Mouse (Mus musculus) cerebellum, adult 11-12 months (tissue): ENCODE results near the gene Ercc2.

ENCODE experiments used
- DNase-seq: peaks from one replicate; pipeline ENCODE4 v3.0.0; 2022

Ercc2 gene

DNA sequence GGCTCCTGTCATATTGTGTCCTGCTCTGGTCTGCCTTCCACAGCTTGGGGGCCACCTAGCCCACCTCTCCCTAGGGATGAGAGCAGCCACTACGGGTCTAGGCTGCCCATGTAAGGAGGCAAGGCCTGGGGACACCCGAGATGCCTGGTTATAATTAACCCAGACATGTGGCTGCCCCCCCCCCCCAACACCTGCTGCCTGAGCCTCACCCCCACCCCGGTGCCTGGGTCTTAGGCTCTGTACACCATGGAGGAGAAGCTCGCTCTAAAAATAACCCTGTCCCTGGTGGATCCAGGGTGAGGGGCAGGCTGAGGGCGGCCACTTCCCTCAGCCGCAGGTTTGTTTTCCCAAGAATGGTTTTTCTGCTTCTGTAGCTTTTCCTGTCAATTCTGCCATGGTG lies 27.9 kb downstream of the Ercc2 start:
- DNase-seq: no peak

DNA sequence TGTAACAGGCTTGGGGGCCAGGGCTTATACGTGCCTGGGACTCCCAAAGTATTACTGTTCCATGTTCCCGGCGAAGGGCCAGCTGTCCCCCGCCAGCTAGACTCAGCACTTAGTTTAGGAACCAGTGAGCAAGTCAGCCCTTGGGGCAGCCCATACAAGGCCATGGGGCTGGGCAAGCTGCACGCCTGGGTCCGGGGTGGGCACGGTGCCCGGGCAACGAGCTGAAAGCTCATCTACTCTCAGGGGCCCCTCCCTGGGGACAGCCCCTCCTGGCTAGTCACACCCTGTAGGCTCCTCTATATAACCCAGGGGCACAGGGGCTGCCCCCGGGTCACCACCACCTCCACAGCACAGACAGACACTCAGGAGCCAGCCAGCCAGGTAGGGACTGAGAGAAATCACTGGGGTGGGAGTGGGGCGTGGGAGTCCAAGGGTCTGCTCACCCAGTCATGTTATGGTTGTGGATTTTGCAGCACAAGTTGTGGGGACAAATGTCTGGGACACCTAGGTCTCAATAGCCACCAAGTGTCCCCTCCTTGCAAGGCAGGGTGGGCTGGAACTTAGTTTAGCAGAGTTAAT lies 29.0 kb downstream of the Ercc2 start:
- DNase-seq: no peak

DNA sequence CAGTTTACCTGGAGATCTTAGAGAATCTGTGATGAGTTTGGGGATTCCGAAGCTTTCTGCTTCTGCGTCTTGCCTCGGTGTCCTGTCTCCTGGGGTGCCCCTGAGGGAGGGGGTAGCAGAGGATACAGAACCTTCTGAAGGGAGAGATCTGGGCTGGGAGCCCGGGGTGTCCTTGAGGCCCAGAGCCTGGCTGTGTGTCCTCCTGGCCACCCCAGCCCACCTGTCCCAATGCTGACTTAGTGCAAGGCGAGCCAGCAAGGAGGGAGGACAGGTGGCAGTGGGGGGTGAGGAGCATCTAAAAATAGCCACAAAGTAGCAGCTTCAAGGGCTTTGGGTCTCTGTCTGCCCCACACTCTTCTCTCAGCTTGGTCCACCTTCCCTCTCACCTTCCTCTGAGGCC lies 30.0 kb downstream of the Ercc2 start:
- DNase-seq: no peak

DNA sequence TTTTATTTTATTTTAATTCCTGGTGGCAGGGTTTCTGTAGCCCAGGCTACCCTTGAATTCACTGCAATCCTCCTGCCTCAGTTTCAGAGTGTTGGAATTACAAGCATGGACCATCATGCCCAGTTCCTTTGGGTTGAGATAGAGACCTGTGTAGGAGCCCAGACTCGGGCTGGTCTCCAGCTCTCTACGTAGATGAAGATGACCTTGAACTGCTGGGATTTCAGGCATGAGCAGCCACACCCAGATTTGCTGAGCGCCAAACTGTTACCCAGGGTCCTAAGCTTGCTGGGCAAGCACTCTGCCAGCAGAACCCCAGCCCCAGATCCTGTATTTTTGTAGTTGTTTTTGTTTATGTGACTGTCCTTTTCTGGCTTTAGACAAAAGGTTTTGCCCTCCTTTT lies 31.7 kb downstream of the Ercc2 start:
- no peak for DNase-seq

DNA sequence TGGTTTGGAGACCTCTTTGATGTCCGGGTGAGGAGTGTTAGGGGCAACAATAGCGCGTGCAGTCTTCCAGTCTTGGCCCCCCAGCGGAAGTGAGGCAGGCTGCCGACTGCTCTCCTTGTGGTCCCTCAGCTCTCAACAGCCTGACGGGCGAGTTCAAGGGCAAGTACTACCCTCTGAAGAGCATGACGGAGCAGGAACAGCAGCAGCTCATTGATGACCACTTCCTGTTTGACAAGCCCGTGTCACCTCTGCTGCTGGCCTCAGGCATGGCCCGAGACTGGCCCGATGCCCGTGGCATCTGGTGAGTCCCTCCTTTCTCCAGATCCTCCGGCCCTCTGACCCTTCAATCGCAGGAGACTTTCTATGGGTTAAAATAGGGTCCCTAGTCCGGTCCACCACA lies 34.8 kb downstream of the Ercc2 start:
- no peak for DNase-seq

DNA sequence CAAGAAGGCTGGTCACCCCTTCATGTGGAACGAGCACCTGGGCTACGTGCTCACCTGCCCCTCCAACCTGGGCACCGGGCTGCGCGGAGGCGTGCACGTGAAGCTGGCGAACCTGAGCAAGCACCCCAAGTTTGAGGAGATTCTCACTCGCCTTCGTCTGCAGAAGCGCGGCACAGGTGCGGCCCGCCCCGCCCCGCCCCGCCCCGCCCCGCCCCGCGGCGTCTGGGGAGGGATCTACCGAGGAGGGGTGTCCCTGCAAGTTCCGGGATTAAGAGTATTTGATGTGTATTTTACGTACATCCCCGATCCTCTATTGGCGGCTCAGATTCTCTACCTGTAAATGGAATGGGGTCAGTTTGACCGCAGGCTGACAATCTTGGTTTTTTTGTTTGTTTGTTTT lies 38.3 kb downstream of the Ercc2 start:
- no peak for DNase-seq

DNA sequence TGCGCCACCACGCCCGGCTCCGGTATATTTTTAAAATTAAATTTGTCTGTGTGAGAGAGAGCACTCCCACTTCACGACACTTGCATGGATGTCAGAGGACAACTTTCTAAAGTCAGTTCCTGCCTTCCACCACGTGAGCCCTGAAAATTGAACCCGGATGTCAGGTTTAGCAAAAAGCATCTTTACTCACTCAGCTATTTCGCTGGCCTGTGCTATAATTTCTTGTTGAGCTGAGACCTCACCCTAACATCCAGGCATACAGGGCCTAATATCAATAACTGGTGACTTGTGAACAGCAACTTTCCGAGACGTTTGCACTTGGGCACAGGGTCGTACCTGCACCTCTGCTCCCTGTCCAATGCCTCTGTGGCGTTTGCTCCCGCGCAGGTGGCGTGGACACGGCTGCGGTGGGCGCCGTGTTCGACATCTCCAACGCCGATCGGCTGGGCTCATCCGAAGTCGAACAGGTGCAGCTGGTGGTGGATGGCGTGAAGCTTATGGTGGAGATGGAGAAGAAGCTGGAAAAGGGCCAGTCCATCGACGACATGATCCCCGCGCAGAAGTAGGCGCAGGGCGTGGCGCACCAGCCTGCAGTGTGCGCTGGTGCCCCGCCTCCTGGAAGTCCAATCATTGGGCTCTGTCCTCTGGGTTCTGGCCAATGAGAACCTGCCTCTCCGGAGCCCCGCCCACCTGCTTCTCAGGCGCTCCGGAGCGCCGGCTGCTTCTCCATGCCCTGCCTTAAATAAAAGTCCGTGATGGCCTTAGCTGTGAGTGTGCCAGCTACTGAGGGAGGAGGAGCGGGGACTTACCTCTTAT lies 39.2 kb downstream of the Ercc2 start:
- DNase-seq: peak; percentile 87

DNA sequence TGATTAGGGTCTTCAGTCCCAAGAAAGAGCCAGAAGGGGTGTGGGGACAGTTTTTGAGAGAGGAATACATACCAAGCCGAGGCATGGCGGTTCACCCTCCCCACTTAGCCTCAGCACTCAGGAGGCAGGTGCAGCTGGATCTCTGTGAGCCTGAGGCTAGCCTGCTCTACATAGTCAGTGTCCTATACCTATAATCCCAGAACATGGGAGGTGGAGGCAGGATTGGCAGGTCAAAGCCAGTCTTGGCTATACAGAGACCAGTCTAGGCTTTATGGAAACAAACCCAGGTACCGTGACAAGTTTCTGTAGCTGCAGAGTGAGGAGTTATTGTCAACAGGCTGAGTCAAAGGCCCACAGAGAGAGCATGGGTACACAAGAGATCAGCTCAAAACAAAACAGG lies 41.3 kb downstream of the Ercc2 start:
- no peak for DNase-seq

DNA sequence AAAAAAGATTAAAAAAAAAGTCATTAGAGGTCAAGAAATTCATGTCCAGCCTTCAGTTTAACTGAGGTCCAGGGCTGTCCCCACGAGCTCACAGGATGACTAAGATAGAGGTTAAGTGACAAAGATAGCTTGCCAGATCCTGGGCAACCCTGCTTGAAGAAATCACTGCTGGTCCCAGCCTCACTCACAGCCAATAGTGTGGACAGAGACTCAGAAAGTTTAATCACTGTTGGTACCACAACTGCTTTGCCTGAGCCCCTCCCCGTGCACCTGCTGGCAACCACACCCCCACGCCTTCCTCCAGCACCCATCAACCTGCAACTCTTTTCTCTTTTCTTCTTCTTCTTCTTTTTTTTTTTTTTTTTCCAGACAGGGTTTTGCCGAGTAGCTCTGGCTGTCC lies 42.2 kb downstream of the Ercc2 start:
- DNase-seq: no peak

DNA sequence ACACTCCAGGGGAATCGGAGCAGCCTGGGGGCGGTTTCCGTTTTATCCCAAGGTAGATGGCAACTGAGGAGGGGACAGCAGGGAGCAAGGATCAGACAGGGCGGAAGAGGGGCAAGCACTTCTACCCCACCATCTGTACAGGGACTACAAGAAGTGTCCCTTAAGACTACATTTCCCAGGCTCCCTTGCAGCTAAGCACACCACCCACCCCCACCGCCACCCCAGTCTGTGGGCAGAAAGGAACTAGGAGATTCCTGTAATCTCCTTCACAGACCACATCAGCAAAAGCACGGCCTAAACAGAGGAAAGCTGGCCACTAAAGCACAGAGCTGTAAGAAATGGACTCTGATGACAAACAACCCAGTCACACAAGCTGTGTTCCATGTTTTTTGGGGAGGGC lies 44.5 kb downstream of the Ercc2 start:
- no peak for DNase-seq

DNA sequence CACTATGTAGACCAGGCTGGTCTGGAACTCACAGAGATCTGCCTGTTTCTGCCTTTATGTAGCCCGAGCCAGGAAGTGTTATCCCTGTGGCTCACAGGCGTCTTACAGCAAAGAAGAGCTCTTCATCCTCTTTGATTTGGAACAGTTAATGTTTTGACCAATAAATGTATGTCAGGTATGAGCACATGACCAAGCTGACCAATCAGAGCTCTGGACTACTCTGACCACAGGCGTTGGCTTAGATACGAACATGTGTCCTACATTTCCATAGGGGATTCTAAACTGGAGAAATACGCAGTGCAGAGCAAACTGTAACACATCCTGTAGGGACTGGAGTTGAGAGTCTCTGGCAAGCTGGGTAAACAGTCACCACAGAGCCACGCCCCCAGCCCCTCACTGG lies 45.1 kb downstream of the Ercc2 start:
- no peak for DNase-seq

DNA sequence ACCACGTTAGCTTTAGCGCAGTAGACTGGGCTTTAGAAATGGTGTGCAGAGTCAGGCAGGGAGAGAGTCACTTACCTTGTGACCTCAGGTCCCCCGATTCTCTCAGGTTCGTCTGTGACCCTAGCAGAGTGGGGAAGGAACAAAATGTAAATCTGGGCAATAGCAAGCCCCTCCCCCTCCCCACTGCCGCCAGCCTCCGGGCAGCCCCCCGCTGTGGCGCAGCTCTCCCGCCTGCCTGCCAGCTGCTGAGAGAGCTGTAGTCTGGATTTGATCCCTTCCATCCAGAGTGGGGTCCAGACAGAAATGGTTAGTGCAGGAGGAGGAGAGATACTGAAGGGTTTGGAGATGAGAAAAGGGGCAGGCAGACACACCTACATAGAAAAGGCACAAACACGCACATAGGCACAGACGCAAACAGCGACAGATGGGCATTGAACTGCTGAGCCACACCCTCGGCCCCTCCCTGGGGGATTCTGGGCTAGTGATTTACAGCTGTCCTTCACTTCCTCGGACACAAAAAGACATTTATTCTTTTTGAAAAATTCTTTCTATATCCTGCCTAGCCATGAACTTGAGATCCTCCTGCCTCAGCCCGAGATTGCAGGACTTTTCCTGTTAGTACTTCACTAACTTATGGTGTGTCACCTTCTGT lies 46.3 kb downstream of the Ercc2 start:
- no peak for DNase-seq

DNA sequence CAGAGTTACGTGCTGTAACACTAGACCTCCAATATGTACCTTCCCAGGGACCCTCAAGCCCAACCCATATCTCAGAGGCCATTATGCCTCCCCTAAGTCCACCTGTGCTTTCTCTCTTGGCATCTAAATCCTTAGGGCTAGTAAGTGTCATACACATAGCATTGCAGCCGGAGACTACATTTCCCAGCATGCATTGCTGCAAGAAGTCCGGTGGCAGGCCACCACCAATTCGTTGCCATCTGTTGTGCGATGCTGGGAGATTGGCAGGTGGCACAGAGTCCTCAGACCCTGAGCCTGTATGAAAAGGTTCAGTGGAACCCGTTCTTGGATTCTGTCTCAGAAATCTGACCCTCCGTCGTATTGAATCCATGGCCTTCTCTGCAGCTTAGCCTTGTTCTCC lies 47.9 kb downstream of the Ercc2 start:
- DNase-seq: peak; percentile 55

DNA sequence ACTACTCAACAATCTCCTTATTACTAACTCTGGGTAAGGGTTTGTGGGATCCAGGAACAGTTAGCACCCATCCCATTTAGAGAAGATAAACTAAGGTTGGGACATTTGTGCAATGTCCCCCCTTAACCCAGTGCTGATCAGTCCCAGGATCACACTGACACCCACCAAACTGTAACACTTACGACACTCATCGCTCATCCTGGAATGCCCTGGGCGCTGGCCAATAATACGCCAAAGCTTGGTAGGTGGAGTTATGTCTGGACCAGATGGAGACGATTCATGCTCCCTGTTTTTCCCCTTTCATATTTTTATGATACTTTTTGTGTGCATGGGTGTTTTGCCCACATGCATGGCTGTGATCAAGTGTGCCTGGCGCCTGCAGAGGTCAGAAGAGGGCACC lies 48.6 kb downstream of the Ercc2 start:
- no peak for DNase-seq

DNA sequence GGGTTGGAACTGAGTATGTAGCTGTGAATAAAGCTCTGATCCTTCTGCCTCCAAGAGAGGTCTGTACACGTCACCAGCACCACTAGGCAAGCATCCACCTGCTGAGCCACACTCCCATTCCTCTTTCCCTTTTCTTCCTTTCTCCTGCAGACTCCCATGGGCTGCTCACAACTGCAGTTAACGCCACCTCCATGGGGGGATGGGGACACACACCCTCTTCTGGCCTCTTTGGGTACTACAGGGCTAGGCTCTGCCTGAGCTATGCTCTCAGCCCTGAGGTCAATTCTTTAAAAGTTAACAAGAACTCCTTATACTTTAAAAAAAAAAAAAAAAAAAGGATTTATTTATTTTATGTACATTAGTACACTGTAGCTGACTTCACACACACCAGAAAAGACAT lies 50.7 kb downstream of the Ercc2 start:
- DNase-seq: no peak

DNA sequence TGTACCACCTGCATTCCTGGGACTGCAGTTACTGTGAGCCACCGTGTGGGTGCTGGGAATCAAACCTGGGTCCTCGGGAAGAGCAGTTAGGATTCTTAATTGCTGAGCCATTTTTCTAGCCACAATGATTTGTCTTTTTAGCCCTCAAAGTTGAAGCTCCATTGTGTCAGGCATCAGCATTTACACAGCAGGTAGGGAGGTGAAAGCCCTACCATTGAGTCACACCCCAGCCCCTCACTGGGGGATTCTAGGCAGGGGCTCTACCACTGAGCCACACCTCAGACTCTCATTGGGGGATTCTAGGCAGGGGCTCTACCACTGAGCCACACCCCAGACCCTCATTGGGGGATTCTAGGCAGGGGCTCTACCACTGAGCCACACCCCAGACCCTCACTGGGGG lies 54.5 kb downstream of the Ercc2 start:
- DNase-seq: no peak

DNA sequence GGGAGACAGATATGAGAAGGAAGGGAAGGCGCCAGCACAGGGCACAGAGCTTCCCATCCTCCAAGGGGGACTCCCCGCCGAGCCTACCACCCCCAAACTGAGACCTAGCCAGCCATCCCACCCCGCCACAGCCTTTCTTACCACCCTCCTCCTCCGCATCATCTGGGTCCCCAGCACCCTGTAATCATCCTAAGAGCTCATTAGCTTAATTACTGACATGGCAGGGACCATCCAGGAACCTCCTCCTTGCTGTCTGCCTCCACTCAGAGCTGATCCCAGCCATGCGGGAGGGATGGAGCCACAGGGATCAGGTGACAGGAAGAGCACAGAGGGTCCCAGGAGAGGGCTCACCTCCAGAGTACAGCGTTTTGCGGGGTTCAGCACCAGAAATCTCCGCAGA lies 55.2 kb downstream of the Ercc2 start:
- no peak for DNase-seq

DNA sequence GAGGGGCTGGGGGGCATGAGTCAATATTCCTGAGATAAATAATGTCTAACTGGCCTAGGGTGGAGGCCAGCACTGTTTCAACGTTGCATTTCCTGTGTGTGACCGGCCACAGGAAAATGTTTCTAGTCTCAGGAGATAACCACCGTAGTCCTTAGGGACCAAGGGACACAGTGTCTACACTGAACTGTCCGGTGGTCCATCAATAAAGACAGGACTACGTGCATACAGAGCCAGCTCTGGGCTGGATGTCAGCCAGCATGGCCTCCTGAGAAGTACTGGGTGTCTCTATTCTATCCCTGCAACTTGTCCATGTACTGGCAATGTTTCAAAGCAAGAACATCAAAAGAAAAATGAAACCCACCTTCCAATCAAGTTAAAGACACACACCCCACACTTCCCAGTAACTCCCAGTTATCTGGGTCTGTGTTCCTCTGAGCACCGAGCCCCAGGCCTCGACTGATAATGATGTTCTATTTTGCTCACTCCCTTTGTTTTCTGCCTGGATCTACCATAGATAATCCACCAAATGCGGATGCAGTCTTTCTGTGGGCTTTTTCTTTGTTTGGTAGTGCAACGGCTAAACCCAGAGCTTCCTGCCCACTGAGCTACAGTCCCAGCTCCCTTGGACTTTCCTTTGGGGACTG lies 59.8 kb downstream of the Ercc2 start:
- no peak for DNase-seq

DNA sequence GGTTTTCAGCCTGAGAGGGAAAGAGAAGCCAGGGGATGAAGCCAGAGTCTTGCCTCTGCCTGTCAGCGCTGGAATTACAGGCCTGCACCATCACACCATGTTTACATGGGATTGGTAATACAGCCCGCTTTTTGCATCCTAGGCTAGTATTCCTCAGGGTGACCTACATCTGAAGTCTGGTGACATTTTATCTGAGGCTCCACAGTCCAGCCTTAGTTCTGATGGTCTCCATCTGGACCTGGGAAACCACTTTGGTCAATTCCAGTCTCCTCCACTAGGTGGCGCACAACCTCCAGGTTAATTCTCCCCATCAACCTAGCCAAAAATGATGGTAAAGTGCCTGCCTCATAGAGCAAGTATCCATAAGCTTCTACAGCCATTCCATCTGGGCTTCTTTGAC lies 61.5 kb downstream of the Ercc2 start:
- peak; percentile 78 for DNase-seq

DNA sequence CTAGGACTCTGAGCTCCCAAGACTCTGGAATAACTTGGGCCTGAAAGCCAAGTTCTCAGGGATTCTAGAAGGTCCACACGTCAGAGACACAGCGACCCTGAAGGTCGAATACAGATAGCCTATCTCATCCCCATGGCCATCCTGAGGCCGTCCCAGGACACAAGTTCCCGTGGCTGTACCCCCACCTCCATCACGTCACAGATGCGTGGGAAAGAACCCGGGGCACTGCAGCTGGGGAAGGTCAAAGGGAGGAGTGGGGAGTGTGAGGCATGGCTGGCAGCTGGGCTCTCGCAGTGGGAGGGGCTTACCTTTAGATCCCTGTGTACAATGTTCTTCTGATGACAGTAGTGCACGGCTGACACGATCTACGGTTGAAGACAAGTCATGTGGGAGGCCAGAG lies 63.0 kb downstream of the Ercc2 start:
- DNase-seq: no peak
